Mouse (Mus musculus) limb, embryonic 11.5 days (tissue): ENCODE measurements around the gene Ahsa2. TPM values are rescaled to one million over a fixed set of nuclear protein-coding genes. Genes with fewer than 3 reads are reported as not detected.
"Not testable (repeated sequence)": the region's sequence is repeated elsewhere in the genome, so short reads cannot be mapped to it uniquely, and the experiment has no call there.

Experiments
- ATAC-seq: fragments of 200-750 bp; cut with Nextera tagmentation; 2 replicates; pipeline ENCODE4 v1.8.0; 2017; ENCODE audit warnings: low read depth; ENCODE audit not compliant: insufficient number of reproducible peaks, low FRiP score, low TSS enrichment
- DNase-seq: peaks from one replicate; pipeline ENCODE4 v3.0.0-alpha.2; 2015; ENCODE audit warnings: low spot score
- H3K27ac ChIP-seq: fragments of 300-500 bp; sonication (generic); replicated peaks from 2 replicates; pipeline ENCODE4 v1.5.1; 2014; ENCODE audit warnings: low read depth, mild to moderate bottlenecking, low read length
- H3K27me3 ChIP-seq: fragments of 300-500 bp; sonication (generic); 2 replicates; pipeline ENCODE4 v1.6.1; 2014; ENCODE audit warnings: mild to moderate bottlenecking, low read length, mixed read lengths; ENCODE audit not compliant: control insufficient read depth, insufficient read depth
- H3K36me3 ChIP-seq: fragments of 300-500 bp; sonication (generic); 2 replicates; pipeline ENCODE4 v1.6.1; 2014; ENCODE audit warnings: mild to moderate bottlenecking, low read length, moderate library complexity, mixed read lengths; ENCODE audit not compliant: control insufficient read depth, insufficient read depth
- H3K4me1 ChIP-seq: fragments of 300-500 bp; sonication (generic); 2 replicates; pipeline ENCODE4 v1.6.1; 2014; ENCODE audit warnings: low read length, mixed read lengths; ENCODE audit not compliant: control insufficient read depth, insufficient read depth
- H3K4me2 ChIP-seq: fragments of 300-500 bp; sonication (generic); 2 replicates; pipeline ENCODE4 v1.6.1; 2014; ENCODE audit warnings: low read depth, mild to moderate bottlenecking, moderate library complexity; ENCODE audit not compliant: severe bottlenecking
- H3K4me3 ChIP-seq: fragments of 300-500 bp; sonication (generic); 2 replicates; pipeline ENCODE4 v1.5.1; 2014; ENCODE audit warnings: low read depth, low read length
- H3K9ac ChIP-seq: fragments of 300-500 bp; sonication (generic); 2 replicates; pipeline ENCODE4 v1.6.1; 2014; ENCODE audit warnings: mild to moderate bottlenecking, low read length
- H3K9me3 ChIP-seq: fragments of 300-500 bp; sonication (generic); 2 replicates; pipeline ENCODE4 v1.6.1; 2016; ENCODE audit warnings: low read length; ENCODE audit not compliant: control insufficient read depth
- whole genome bisulfite sequencing: fragments of 180-500 bp; shearing (Covaris S2); extraction: QIAGEN DNeasy Blood & Tissue Kit; methylation state at CpG from one replicate; pipeline ENCODE4 v1.1.7; 2014; 5-methylcytosine and 5-hydroxymethylcytosine counted together
- microRNA-seq: library from miRNA; unstranded; fragments of <30 nt; microRNA quantifications from one replicate; pipeline ENCODE4, GENCODE M21; 2016
- polyA plus RNA-seq: library from polyadenylated mRNA; unstranded; fragments of >200 nt; fragmentation: Nextera tagmentation; extraction: Ambion mirVana; gene quantifications from 2 replicates; pipeline ENCODE4 v1.2.1, GENCODE M21; 2014

Gene Ahsa2
- polyA plus RNA-seq, 1 experiment from 2014 or later = 150 TPM

DNA sequence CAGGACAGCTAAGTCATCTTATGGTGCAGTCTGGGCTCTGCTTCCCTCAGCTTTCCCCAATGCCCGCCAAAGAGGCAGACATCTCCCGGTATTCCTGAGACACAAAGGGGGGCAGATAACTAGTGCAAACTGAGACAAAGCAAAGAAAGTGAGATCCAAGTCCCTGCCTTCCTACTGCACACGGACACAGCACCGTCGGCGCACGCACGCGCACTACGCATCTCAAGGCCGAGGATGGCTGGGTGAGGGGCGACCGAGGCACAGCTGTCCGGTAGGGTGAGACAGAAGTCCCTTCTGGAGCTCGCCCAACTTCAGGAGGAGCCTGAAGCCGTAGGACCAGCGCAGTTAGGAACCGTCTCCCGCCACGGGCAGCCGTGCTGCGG, 504 bp downstream of the Ahsa2 start:
- Histone ChIP-seq H3K9me3 (no peaks in the 10 kb centered on the region), H3K36me3 (peaks cover 15% of the 10 kb centered on the region), H3K4me1 (0 out of 2 replicates have a peak, but pooled peaks cover 17% of the 10 kb centered on the region), H3K27me3 (no peaks in the 10 kb centered on the region), H3K9ac (peak overlapping the region; percentile 87), H3K4me3 (peak overlapping the region; percentile 70), H3K27ac (peak overlapping the region; percentile 91), H3K4me2 (peak overlapping the region; percentile 91)
- peak; percentile 78 for DNase-seq
- under 1% methylated on average over 22 of the region's 22 CpGs for WGBS
- peak; percentile 80 for ATAC-seq

DNA sequence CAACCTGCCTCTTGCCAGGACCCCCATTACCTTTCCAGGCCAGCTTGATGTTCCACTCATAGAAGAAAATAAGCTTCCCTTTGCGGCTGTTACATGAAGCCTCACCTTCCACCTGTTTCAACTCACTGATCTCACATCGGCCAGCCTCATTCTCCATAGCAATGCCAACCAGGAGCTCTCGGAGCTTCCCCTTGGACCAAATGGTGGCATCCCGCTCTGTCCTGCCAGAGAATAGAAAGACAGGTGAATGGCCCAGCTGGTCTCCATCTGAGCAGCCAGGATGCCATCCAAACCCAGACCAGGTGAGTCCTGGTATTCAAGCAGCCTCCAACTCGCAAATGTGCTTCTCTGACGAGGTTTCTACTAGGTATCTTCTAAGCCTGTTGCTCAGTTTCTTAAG, 1.2 kb downstream of the Ahsa2 start:
- WGBS = 58% methylated on average over 6 of the region's 6 CpGs
- Histone ChIP-seq H3K4me1 (0 out of 2 replicates have a peak, but pooled peaks cover 17% of the 10 kb centered on the region), H3K4me3 (peak overlapping the region; percentile 70), H3K27ac (no peak overlapping the region), H3K4me2 (peak overlapping the region; percentile 91), H3K36me3 (peaks cover 15% of the 10 kb centered on the region), H3K9ac (peak overlapping the region; percentile 87), H3K27me3 (no peaks in the 10 kb centered on the region), H3K9me3 (no peaks in the 10 kb centered on the region)
- DNase-seq (no peak), ATAC-seq (no peak)

DNA sequence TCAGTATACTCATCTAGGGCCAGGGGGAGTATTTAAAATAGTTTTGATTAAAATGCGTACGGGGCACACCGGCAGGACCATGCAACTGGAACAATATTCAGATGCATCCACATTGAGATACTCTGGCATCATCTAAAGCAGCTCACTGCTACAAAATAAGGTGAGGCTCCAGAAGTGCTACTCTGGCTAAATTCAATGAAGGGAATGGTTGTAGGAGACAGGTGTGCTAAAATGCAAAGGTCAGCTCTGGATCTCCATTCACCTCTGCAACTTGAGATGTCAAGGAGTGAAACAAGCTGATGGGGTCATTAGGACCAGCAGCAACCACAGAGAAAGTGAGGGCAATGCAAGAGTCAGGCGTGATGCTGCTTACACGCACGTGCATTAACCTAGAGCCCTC, 2.6 kb downstream of the Ahsa2 start:
- Histone ChIP-seq H3K4me1 (0 out of 2 replicates have a peak, but pooled peaks cover 17% of the 10 kb centered on the region), H3K27me3 (no peaks in the 10 kb centered on the region), H3K36me3 (peaks cover 26% of the 10 kb centered on the region), H3K9me3 (no peaks in the 10 kb centered on the region), H3K4me3 (no peak overlapping the region), H3K4me2 (no peak overlapping the region), H3K9ac (no peak overlapping the region), H3K27ac (no peak overlapping the region)
- DNase-seq (no peak), ATAC-seq (no peak)
- WGBS = 81% methylated on average over 6 of the region's 6 CpGs

DNA sequence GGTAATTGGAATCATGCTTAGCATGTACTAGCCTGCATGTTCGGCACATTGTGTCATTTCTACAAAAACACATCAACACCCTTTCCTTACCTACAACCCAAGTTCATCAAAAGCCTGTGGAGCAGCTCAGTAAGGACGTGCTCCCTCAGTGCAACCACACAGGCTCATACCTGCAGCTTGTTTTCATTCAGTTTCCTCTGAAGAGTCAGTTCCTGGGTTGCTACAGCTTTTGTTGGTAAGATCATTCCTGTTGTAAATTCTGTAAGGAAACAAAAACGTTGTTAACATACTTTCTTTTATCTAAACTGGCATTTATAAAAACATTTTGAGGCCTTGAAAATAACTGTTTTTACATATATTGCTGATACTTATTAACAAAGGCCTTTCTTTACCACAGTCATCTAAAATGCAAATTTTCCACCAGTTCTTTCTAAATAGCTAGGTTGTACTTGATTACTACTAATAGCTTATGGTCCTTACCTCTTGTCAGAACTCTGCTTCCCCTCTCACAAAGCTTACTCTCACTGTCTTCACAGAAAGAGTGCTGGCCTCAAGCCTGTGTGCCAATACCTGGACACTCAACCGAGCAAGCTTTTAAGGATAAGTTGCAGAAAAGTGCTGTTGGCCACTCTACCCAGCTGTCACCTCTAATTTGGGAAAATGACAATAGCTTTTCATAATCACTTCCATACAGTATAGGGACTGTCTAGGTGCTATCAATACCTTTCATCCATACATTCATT, 5.6 kb downstream of the Ahsa2 start:
- Histone ChIP-seq H3K4me1 (0 out of 2 replicates have a peak, but pooled peaks cover 17% of the 10 kb centered on the region), H3K27me3 (no peaks in the 10 kb centered on the region), H3K9ac (no peak overlapping the region), H3K27ac (no peak overlapping the region), H3K4me2 (no peak overlapping the region), H3K9me3 (no peaks in the 10 kb centered on the region), H3K4me3 (no peak overlapping the region), H3K36me3 (peaks cover 31% of the 10 kb centered on the region)
- 90% methylated on average over 4 of the region's 4 CpGs for WGBS
- ATAC-seq (no peak), DNase-seq (no peak)

DNA sequence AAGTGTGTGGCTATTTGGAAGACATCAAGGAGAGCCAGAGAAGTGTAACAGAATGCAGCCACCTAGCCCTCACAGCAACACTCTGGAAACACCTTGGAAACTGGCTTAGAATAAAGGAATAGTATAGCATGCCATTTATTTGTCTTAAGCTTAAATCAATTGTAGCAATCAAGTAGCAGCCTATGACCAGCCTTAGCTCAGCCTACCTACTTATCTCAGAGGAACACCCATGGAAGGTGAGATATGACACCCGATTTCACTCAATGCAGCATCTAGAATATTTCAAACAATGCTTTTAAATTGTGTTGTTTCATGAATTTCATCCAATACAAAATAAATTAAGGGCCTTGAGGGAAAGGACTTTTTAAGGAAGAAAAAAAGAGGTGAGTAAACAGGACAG, 7.9 kb downstream of the Ahsa2 start:
- DNase-seq = no peak
- Histone ChIP-seq H3K9me3 (no peaks in the 10 kb centered on the region), H3K9ac (no peak overlapping the region), H3K4me2 (no peak overlapping the region), H3K27ac (no peak overlapping the region), H3K27me3 (no peaks in the 10 kb centered on the region), H3K36me3 (peaks cover 29% of the 10 kb centered on the region), H3K4me1 (0 out of 2 replicates have a peak, but pooled peaks cover under 1% of the 10 kb centered on the region), H3K4me3 (no peak overlapping the region)
- 88% methylated on average over 1 of the region's 1 CpGs for WGBS
- no peak for ATAC-seq

DNA sequence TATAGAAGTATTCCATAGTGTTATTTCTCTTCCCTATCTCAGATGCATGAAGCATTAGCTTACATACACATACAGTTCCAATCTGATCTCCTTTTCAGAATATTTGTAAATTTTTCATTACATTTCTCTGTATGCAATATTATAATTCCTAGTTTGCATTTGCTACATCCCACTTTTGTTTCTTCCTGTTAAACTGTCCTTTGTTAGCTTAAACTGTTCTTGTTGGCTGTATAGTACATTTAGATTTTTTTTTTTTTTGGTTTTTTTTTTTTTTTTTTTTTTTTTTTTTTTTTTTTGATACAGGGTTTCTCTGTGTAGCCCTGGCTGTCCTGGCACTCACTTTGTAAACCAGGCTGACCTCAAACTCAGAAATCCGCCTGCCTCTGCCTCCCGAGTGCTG, 32.0 kb downstream of the Ahsa2 start:
- not testable (repeated sequence) for DNase-seq, H3K4me2 ChIP-seq, H3K4me1 ChIP-seq, H3K9ac ChIP-seq, ATAC-seq, H3K9me3 ChIP-seq, H3K36me3 ChIP-seq, H3K27me3 ChIP-seq, H3K4me3 ChIP-seq, H3K27ac ChIP-seq
- WGBS = 94% methylated on average over 2 of the region's 2 CpGs

Small RNAs within 50 kb of the gene (microRNA-seq; reads per million reads assigned to microRNA genes)
- gene Gm47279 = not detected

Other genes starting within 250 kb of the Ahsa2 start
- 179 and 195 TPM in 2 replicates for gene Xpo1, start 242.0 kb downstream of the Ahsa2 start, polyA plus RNA-seq
- 35.9 and 36.9 TPM in 2 replicates for gene Usp34, start 191.1 kb downstream of the Ahsa2 start, polyA plus RNA-seq
- not detected in 2 replicates for gene 1700093K21Rik, start 23.1 kb upstream of the Ahsa2 start, polyA plus RNA-seq
- gene 0610010F05Rik, start 135.6 kb upstream of the Ahsa2 start, polyA plus RNA-seq = 31.1 and 31.2 TPM in 2 replicates
- gene Pus10, start 167.6 kb upstream of the Ahsa2 start, polyA plus RNA-seq = 34.0 and 34.3 TPM in 2 replicates
- 50.8 and 52.8 TPM in 2 replicates for gene Pex13, start 167.9 kb upstream of the Ahsa2 start, polyA plus RNA-seq